Mouse (Mus musculus): ENCODE data around the gene Lyl1. TPM values are rescaled to one million over a fixed set of nuclear protein-coding genes. Genes with fewer than 3 reads are reported as not detected.

Gene Lyl1
- polyA plus RNA-seq, 1 experiment from 2014 or later: 5.6 TPM

DNA sequence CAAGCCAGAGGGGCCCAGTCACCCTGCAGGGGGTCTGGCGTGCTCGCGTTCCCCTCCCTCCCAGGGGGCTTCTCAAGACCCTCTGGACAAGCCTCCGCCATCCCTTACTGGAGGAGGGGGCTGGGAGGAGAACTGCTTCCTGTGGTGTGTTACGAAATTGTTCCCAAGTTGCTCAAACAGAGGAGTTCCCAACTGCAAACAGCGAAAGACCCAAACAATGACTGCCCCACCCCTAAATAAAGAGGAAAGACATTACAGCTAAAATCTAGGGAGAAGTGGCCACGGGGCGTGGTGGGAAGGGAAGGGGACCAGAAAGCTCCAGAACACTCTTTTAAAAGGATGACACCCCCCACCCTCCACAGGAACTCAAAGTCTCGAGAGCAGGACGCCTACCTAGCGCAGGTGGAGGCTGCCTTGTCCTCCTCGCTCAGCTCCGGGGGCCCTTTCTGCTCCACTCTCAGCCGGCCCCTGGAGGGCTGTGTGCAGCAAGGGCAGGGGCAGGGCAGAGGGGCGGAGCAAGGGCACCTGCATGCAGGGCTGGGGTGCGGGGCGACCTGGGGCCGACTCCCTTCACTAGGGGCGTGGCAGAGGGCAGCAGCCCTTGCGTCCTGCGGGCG is 6.1 kb downstream of the Lyl1 start:
- H3K4me1 ChIP-seq: peaks cover 71% of the 10 kb centered on the region
- peak overlapping the region; percentile 50 for H3K27ac ChIP-seq (replicated peaks)
- no peaks in the 10 kb centered on the region for H3K36me3 ChIP-seq
- H3K9ac ChIP-seq (replicated peaks): peak overlapping the region; percentile 26; the same call in 1 of the 2 replicates
- peaks cover 92% of the 10 kb centered on the region for H3K27me3 ChIP-seq
- H3K4me2 ChIP-seq (replicated peaks): peak overlapping the region; percentile 26
- WGBS: 2% methylated on average over 22 of the region's 22 CpGs
- no peaks in the 10 kb centered on the region for H3K9me3 ChIP-seq
- no peak for ATAC-seq (ENCODE audit: low FRiP score, low read depth)
- peak overlapping the region; percentile 29 for H3K4me3 ChIP-seq

DNA sequence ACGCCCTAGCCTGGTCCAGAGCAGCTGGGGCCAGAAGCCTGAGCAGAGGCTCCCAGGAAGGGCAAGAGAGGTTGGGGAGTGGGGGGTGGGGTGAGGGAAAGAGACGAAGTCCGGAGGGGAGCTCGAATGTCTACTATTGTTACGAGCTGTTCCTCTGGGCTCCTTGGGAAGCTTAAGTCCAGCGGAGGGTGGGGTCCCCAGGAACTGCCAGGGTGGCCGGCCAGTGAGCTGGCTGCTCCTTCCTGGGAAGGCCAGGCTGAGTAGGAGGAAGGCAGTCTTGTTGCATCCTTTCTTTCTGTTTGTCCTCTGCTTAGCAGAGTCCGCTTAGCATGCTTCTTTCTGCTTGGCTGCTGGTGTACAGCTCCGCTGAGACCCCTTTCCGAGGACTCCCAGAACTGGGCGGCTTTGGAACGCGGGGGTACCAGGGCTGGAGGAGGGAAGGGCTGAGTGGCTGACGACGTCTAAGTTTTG is 6.8 kb downstream of the Lyl1 start:
- H3K9me3 ChIP-seq: no peaks in the 10 kb centered on the region
- H3K4me3 ChIP-seq: peak overlapping the region; percentile 29; the same call in 1 of the 2 replicates
- peaks cover 90% of the 10 kb centered on the region for H3K27me3 ChIP-seq
- 2% methylated on average over 15 of the region's 15 CpGs for WGBS
- H3K4me1 ChIP-seq: peaks cover 77% of the 10 kb centered on the region
- peak overlapping the region; percentile 50; the same call in 1 of the 2 replicates for H3K27ac ChIP-seq (replicated peaks)
- no peaks in the 10 kb centered on the region for H3K36me3 ChIP-seq
- H3K4me2 ChIP-seq (replicated peaks): peak overlapping the region; percentile 26
- no peak overlapping the region; the same call in 1 of the 2 replicates for H3K9ac ChIP-seq (replicated peaks)
- ATAC-seq (ENCODE audit: low FRiP score, low read depth): no peak

DNA sequence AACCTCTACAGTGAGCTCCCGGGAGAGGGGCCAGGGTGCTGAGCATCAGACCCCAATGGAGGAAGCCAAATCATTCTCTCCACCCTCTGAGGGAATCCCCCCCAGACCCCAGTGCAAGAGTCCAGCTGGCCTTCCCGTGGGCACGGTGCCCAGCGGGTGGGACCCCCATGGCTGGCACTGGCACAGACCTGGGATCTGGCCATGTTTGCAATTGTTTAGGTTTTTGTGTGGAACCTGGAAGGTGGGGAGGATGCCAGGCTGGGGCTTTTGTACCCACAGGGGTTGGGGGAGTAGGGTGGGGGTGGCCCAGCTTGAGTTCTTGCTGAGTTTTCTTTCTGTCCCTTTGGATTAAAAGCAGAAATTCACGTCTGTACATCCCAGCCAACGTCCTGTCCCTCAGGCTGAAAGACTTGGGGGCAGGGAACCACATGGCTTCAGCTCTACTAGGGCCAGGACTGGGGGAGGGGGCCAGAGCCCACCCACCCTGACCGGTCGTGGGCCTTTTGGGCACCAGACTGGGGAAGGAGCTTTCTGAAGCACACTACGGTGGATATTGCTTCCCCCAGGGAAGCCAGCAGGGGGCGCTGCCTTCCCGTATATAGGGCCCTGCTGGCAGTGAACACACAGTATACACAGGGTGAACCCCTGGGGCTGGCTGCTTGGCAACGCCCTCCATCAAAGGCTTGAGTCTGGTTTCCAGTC is 7.7 kb downstream of the Lyl1 start:
- peaks cover 90% of the 10 kb centered on the region for H3K27me3 ChIP-seq
- H3K27ac ChIP-seq (replicated peaks): 0 out of 2 replicates have a peak overlapping the region, but pooled peaks have one; percentile 8
- H3K9me3 ChIP-seq: no peaks in the 10 kb centered on the region
- H3K4me3 ChIP-seq: no peak overlapping the region
- peak; percentile 59 for ATAC-seq (ENCODE audit: low FRiP score, low read depth)
- H3K9ac ChIP-seq (replicated peaks): 0 out of 2 replicates have a peak overlapping the region, but pooled peaks have one; percentile 39
- H3K36me3 ChIP-seq: no peaks in the 10 kb centered on the region
- H3K4me1 ChIP-seq: peaks cover 82% of the 10 kb centered on the region
- no peak overlapping the region for H3K4me2 ChIP-seq (replicated peaks)
- WGBS: 8% methylated on average over 12 of the region's 12 CpGs

DNA sequence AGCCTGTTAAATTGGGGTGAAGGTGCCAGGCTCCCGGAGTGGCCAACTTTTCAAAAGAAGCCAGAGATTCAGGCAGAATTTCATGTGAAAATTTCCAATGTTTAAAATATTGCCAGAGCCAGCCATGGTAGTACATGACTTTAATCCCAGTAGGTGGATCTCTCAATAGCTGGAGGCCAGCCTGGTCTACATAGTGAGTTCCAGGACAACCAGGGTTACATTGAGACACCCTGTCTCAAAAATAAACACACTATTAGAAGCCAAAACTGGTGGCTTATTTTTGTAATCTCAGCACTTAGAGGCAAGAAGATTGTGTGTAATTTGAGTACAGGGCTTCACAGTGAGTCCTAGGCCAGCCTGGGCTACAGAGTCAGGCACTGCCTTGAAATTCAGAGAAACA is 8.7 kb downstream of the Lyl1 start:
- H3K4me1 ChIP-seq: peaks cover 85% of the 10 kb centered on the region
- no peak for ATAC-seq (ENCODE audit: low FRiP score, low read depth)

DNA sequence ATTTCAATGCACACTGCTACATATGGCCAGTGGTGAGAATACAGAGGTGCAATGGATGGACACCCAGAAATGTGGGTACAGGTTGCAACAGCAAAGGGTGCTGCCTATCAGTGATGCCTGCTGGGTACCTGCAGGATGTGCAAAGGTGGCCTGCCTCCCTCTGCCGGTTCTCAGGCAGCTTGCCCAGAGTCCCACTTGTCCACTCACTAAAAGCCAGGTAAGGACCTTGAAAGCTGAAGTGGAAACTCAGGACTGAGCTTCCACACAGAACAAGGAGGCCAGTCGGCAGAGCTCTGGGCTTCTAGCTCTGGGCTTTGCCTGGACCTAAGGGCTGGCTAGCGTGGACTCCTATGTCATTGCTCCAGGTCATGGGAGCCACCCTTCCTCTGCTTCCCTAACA is 10.1 kb downstream of the Lyl1 start:
- Histone ChIP-seq H3K27me3 (peaks cover 92% of the 10 kb centered on the region), H3K27ac (replicated peaks) (peak overlapping the region; percentile 92), H3K9ac (replicated peaks) (peak overlapping the region; percentile 4; the same call in 1 of the 2 replicates), H3K4me1 (peaks cover 86% of the 10 kb centered on the region), H3K4me2 (replicated peaks) (peak overlapping the region; percentile 13; the same call in 1 of the 2 replicates), H3K9me3 (no peaks in the 10 kb centered on the region), H3K4me3 (no peak overlapping the region), H3K36me3 (no peaks in the 10 kb centered on the region)
- ATAC-seq (ENCODE audit: low FRiP score, low read depth): no peak
- WGBS: 44% methylated on average over 3 of the region's 3 CpGs

More for the DNA sequence above, 8.7 kb downstream of the Lyl1 start:
- H3K27me3 ChIP-seq: peaks cover 90% of the 10 kb centered on the region
- no peak overlapping the region for H3K4me3 ChIP-seq
- 91% methylated on average over 1 of the region's 1 CpGs for WGBS
- no peak overlapping the region for H3K4me2 ChIP-seq (replicated peaks)
- H3K9me3 ChIP-seq: no peaks in the 10 kb centered on the region
- no peaks in the 10 kb centered on the region for H3K36me3 ChIP-seq
- no peak overlapping the region for H3K9ac ChIP-seq (replicated peaks)
- 0 out of 2 replicates have a peak overlapping the region, but pooled peaks have one; percentile 8 for H3K27ac ChIP-seq (replicated peaks)

DNA sequence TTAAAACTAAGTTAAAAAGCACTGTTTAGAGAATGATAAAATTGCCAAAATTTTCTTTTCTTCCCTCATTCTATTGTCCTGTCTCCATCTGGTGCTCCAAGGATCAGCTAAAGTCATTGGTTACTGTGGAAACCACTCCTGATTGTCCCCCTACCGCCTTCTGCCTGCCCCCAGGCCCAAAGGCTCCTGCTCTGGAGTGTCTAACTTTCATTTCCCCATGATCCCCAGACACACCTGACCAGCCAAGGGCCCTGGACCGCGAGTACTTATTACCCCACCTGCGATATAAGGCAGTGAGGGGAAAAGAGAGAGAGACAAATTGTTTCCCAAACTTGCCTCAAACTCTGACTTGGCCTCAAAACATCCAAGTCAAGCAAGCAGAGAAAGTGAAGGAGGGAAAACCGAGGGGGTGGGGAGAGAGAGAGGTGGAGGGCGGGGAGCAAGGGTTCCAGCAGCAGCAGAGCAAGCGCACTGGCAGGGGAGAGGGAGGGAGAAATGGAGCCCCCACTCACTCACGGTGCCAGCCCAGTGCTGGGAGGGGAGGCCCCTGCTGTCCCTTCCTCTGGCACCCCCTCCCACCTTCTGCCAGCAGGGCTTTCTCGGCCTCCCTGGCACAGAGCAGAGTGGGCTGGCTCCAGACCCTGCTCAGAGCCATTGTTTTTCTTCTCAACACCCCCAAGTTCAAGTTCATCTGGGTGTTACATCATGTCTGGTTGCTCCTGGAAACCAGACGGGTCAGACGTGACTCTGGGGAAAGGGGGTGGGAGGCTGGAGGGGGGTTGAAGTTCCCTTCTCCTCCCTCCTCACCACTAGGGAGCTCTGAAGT is 10.9 kb downstream of the Lyl1 start:
- H3K4me3 ChIP-seq: no peak overlapping the region
- peak overlapping the region; percentile 4; the same call in 1 of the 2 replicates for H3K9ac ChIP-seq (replicated peaks)
- H3K36me3 ChIP-seq: no peaks in the 10 kb centered on the region
- H3K27ac ChIP-seq (replicated peaks): peak overlapping the region; percentile 92
- H3K9me3 ChIP-seq: no peaks in the 10 kb centered on the region
- 15% methylated on average over 11 of the region's 11 CpGs for WGBS
- H3K4me2 ChIP-seq (replicated peaks): peak overlapping the region; percentile 13; the same call in 1 of the 2 replicates
- peaks cover 84% of the 10 kb centered on the region for H3K4me1 ChIP-seq
- H3K27me3 ChIP-seq: peaks cover 90% of the 10 kb centered on the region
- peak; percentile 89 for ATAC-seq (ENCODE audit: low FRiP score, low read depth)

DNA sequence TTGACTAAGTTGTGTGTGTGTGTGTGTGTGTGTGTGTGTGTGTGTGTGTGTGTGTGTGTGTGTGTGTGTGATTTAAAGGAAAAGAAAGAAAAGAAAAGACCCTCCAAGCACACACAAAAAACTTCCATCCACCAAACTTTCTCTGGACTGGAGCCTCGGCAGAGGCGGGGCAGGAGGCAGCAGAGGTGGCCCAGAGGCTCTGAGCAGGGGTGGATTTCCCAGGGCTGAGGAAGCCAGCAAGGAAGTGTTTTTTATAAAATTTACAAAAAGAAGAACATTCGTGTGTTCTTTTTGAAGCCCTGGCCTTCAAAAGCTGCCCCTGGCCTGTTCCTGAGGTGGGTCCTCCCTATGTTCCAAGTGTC is 11.5 kb downstream of the Lyl1 start:
- 15% methylated on average over 3 of the region's 3 CpGs for WGBS
- Histone ChIP-seq H3K27ac (replicated peaks) (peak overlapping the region; percentile 92), H3K36me3 (no peaks in the 10 kb centered on the region), H3K4me3 (no peak overlapping the region), H3K4me1 (peaks cover 78% of the 10 kb centered on the region), H3K9me3 (no peaks in the 10 kb centered on the region), H3K27me3 (peaks cover 90% of the 10 kb centered on the region), H3K9ac (replicated peaks) (0 out of 2 replicates have a peak overlapping the region, but pooled peaks have one; percentile 34), H3K4me2 (replicated peaks) (no peak overlapping the region)
- peak; percentile 50 for ATAC-seq (ENCODE audit: low FRiP score, low read depth)

DNA sequence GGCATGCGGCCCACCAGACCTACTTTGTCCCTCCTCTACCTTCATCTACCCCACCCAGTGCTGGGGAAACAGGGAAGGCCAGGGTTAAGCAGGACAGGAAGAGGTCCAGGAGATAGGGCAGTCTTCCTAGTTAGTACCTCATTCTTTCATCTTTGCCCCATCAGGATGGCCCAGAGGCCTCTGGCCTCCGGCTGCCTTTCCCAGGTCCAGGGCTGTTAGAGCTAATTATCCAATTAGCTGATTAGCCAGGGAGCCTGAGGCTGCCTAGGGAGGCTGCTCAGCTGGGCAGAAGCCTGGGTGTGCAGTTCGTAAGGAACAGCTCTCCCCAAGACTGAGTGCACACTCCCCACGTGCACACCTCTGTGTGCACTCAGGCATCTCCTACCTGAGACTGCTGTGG is 12.1 kb downstream of the Lyl1 start:
- Histone ChIP-seq H3K9ac (replicated peaks) (peak overlapping the region; percentile 34; the same call in 1 of the 2 replicates), H3K27me3 (peaks cover 90% of the 10 kb centered on the region), H3K9me3 (no peaks in the 10 kb centered on the region), H3K4me1 (peaks cover 72% of the 10 kb centered on the region), H3K36me3 (no peaks in the 10 kb centered on the region), H3K27ac (replicated peaks) (peak overlapping the region; percentile 92), H3K4me2 (replicated peaks) (no peak overlapping the region), H3K4me3 (no peak overlapping the region)
- no peak for ATAC-seq (ENCODE audit: low FRiP score, low read depth)
- WGBS: 39% methylated on average over 4 of the region's 4 CpGs

DNA sequence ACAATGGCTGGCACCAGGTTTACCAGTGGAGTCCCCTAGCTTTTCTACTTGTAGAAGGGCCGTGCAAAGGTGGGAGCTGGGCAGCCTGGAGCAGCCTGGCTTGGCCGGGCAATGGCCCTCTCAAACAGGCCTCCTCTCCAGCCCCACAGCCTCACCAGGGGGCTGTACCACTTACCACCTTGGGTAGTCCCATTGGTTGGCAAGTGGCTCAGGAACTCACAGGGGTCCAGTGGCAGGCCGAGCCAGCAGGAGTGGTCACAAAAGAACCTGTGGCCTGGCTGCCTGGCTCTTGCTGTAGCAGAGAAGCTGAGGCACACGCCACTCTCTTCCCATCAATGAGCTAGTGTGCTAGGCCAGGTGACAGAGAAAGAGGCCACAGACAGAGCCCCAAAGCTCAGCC is 12.9 kb downstream of the Lyl1 start:
- Histone ChIP-seq H3K27ac (replicated peaks) (peak overlapping the region; percentile 92), H3K4me2 (replicated peaks) (no peak overlapping the region), H3K27me3 (peaks cover 90% of the 10 kb centered on the region), H3K4me3 (0 out of 2 replicates have a peak overlapping the region, but pooled peaks have one; percentile 7), H3K9ac (replicated peaks) (no peak overlapping the region; the same call in 1 of the 2 replicates), H3K36me3 (no peaks in the 10 kb centered on the region), H3K4me1 (peaks cover 64% of the 10 kb centered on the region), H3K9me3 (no peaks in the 10 kb centered on the region)
- 67% methylated on average over 4 of the region's 4 CpGs for WGBS
- ATAC-seq (ENCODE audit: low FRiP score, low read depth): no peak

DNA sequence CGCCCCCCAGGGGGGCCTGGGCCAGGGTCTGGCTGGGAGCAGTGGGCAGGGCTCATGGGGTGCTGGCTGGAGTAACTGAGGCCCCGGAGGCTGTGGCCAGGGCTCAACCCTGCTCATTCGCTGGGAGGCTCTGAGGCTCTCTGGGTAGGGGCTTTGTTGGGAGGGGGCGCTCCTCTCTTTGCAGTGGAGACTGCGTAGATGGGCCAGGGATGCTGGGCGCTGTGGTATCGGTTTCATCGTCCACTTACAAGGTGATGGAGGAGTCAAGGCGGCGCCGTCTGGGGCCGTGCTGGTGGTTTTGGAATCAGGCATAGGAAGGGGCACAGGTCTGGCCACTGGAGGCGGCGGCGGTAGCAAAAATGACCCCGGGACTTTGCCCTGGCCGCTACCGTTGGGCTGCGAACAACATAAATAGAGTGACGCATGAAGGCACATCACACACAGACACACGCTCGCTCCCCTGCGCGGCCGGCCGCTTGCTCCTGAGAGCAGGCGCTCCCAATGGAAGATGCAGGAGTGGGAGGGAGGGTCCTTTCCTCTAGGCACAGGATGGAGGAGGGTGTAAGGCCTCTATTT is 14.7 kb downstream of the Lyl1 start:
- ATAC-seq (ENCODE audit: low FRiP score, low read depth): no peak
- Histone ChIP-seq H3K4me1 (peaks cover 53% of the 10 kb centered on the region), H3K4me2 (replicated peaks) (peak overlapping the region; percentile 37), H3K9ac (replicated peaks) (peak overlapping the region; percentile 51; the same call in 1 of the 2 replicates), H3K4me3 (peak overlapping the region; percentile 10; the same call in 1 of the 2 replicates), H3K9me3 (no peaks in the 10 kb centered on the region), H3K36me3 (no peaks in the 10 kb centered on the region), H3K27ac (replicated peaks) (no peak overlapping the region; the same call in 1 of the 2 replicates), H3K27me3 (peaks cover 92% of the 10 kb centered on the region)
- 5% methylated on average over 27 of the region's 27 CpGs for WGBS

DNA sequence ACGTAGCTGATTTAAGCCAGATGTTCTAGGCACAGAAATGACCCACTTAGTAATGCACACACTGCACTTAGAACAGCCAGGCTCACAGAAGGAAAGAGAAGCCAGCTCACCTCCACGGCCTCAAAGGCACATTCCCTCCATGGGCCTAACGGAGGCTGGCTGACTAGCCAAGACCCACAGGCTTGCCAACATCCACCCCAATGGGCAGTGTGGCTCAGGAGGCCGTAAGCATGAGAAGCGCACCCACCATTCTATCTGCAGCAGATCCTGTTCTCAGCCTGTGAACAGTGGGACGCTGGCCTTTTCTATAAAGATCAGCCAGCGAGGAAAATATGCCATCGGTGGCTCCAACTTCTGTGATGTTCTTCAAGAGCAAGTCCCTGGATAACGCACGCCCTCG is 15.5 kb downstream of the Lyl1 start:
- H3K36me3 ChIP-seq: no peaks in the 10 kb centered on the region

More for the DNA sequence above, 15.5 kb downstream of the Lyl1 start:
- H3K27me3 ChIP-seq: peaks cover 92% of the 10 kb centered on the region
- H3K4me1 ChIP-seq: peaks cover 45% of the 10 kb centered on the region
- no peak overlapping the region for H3K4me2 ChIP-seq (replicated peaks)
- ATAC-seq (ENCODE audit: low FRiP score, low read depth): no peak
- 82% methylated on average over 11 of the region's 11 CpGs for WGBS
- H3K9me3 ChIP-seq: no peaks in the 10 kb centered on the region
- H3K9ac ChIP-seq (replicated peaks): no peak overlapping the region
- H3K27ac ChIP-seq (replicated peaks): no peak overlapping the region
- H3K4me3 ChIP-seq: no peak overlapping the region

Data from midbrain, embryonic 12.5 days (tissue).